Mouse (Mus musculus) spleen, postnatal 4 days (tissue): Measurements from ENCODE around the gene Poc1b.
"Not testable (repeated sequence)": the region's sequence is repeated elsewhere in the genome, so short reads cannot be mapped to it uniquely, and the experiment has no call there.

ENCODE experiments used
- DNase-seq, 2 experiments: peaks; one replicate each; pipeline ENCODE4 v3.0.0; 2022; ENCODE audit warnings: low spot score in 2 of 2

The Poc1b gene

GRCm38 (mm10) chr10:99194451-99195055, 87.7 kb downstream of the Poc1b start:
- DNase-seq = no peak

DNA sequence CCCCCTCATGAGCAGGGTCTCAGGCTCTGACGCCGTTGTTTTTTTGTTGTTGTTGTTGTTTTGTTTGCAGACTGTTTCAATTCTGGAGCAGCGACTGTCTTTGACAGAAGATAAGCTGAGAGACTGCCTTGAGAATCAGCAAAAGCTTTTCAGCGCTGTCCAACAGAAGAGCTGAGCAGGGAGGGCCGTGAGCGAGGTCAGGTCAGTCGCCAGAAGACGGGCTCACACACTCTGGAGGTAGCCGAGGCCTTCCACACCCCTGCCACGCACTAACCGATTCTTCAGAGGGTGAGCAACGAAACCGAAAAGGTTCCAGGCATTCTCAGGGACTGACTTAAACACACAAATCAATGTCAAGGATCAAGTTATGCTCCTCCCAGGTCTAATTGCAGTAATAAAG, 89.7 kb downstream of the Poc1b start:
- no peak for DNase-seq

GRCm38 (mm10) chr10:99197125-99197524, 90.3 kb downstream of the Poc1b start:
- no peak for DNase-seq

DNA sequence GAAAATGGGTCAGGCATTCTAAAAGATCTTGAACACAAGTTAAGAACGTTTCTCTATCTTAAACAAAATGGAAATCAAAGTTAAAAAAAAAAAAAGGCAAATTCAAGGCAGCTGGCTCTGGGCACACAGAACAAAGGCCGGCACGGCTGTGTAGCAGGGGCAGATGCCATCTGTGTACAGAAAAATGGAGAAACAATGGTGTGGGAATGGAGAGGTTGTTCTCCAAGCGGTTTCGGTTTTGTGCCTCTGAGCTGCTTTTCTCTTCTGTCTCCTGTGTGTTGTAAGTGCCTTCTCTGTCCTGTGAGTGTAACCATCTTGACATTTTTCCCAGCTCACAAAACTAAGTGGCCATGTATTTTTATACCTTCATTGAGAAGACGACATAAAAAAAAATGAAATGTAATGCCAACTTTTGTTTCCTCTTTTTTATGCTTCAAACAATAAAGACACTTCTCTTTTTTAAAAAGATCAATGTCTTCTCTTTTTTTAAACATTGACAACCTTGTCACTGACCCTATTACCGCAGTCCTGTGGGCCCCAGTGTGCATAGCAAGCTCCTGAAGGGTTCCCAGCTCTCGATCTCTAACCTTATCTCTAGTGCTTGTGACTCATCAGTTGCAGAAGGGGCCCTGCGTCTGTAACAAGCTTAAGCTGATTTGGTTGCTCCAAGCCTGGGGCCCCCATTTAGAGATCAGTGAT, 90.9 kb downstream of the Poc1b start:
- no peak for DNase-seq

DNA sequence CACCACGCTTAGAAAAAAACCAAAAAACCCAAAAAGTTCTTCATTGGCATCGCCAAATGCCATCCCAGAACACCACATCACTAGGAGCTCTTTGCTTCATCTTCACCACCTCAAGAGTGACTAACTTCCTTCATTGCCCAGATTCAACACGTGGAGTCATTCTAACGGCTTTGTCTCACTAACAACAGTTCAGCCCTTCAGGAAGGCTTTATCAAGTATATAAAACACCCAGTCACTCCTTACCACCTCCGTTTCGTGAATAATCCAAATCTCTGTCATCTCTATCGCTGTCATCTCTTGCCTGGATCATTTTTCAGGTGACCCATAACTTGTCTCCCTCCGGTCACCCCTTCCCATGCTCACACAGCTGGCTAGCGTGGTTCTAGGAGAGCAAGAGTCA, 92.1 kb downstream of the Poc1b start:
- DNase-seq = no peak

GRCm38 (mm10) chr10:99200944-99201343, 94.1 kb downstream of the Poc1b start:
- no peak for DNase-seq

- DNase-seq = no peak
Observed at GRCm38 (mm10) chr10:99201786-99202185, 95.0 kb downstream of the Poc1b start.

- DNase-seq = no peak
Observed at GRCm38 (mm10) chr10:99202363-99202762, 95.5 kb downstream of the Poc1b start.

DNA sequence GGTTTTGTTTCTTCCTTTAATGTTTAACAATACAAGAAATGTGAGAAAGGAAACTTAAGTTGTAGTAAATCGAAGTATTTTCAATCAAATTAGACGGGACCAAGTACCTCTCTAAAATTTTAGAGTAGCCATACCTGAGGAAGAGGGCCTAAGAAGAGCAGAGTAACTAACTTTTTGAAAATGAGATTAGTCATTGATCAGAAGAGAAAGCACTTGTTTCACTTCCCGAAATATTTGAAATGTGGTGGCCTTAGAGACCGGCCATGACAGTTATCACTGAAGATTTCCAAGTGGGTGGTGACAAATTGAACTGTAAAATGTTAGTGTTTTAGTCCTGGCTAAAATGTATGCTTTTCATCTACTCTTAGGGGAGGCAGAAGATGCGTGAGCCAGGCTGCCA, 96.3 kb downstream of the Poc1b start:
- DNase-seq = no peak

- no peak for DNase-seq
Observed at GRCm38 (mm10) chr10:99203577-99204487, 97.0 kb downstream of the Poc1b start.

DNA sequence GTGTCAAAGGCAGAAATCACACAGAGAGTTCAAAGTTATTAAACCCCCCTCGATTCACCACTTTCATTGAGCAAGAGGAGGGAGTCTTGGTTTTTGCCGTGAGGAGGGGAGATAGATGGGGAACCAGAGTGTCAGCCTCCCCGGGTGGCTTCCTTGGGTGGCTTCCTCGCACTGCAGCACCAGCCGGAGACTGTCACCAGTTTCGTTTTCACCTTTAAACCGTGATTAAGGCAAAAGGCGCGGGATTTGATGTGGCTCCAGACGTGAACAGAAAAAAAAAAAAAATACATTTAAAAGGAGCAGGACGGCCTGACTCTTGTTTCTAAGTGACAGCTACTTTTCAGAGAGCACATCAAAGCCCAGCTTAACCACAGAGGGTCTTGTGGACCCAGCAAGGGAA, 97.7 kb downstream of the Poc1b start:
- peak; percentile 26 to 76 for DNase-seq

GRCm38 (mm10) chr10:99207121-99207520, 100.3 kb downstream of the Poc1b start:
- no peak for DNase-seq

GRCm38 (mm10) chr10:99209146-99209800, 102.4 kb downstream of the Poc1b start:
- DNase-seq = no peak

- DNase-seq = no peak
Observed at GRCm38 (mm10) chr10:99211021-99211420, 104.2 kb downstream of the Poc1b start.

GRCm38 (mm10) chr10:99211503-99212265, 104.8 kb downstream of the Poc1b start:
- no peak for DNase-seq

DNA sequence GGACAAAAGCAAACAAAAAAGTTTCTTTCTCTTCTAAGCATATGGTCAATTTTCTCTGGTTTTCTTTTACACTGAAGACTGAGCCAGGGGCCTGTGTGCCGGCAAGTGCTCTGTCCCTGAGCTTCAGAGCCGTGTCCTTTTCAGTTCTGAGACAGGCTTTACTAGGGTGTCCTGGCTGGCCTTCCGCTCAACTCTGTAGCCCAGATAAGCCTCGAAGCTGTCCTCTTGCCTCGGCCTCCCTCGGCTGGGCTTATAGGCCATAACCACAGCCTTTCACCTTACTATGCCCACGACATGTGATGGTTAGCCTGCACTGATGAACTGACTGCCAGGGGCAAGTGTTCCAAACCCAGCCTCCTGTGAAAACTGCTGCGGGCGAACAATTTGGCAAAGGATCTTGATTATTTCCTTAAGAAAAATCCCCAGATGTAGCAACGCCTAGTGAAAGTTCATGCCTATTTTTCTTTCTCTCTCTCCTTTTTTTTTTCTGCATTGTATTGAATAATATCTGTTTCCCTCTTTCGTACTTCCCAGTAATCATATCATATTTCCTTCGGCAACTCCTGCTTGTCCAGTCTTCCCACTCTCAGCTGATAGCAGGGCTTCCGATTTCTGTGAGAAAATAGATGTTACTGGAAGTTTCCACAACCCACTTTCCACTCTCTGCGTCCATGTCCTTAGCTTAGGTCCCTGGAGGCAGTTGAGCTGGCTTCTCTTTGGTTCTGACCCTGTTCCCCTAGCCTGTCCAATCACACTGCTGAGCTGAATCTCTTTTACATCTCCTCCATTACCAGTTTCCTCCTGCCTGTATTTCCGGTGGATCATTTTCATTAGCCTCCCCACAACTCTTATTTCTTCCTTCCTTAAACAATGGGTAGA, 107.8 kb downstream of the Poc1b start:
- no peak for DNase-seq

DNA sequence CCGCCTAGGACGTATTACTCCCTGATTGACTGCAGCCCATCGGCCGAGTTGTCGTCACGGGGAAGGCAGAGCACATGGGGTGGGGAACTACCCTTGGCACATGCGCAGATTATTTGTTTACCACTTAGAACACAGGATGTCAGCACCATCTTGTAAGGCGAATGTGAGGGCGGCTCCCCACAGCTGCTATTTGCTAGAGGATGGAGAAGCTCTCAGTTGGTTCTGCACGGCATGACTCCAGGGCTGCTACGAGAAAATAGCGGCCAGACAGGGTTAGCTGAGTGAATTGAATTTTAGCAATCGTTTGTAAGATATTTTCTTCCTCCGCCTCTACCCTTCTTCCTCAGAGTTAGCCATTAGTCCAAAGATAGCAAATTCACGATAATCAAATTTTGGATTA, 109.7 kb downstream of the Poc1b start:
- DNase-seq = not testable (repeated sequence)

- no peak for DNase-seq
Observed at GRCm38 (mm10) chr10:99221540-99221939, 114.7 kb downstream of the Poc1b start.

DNA sequence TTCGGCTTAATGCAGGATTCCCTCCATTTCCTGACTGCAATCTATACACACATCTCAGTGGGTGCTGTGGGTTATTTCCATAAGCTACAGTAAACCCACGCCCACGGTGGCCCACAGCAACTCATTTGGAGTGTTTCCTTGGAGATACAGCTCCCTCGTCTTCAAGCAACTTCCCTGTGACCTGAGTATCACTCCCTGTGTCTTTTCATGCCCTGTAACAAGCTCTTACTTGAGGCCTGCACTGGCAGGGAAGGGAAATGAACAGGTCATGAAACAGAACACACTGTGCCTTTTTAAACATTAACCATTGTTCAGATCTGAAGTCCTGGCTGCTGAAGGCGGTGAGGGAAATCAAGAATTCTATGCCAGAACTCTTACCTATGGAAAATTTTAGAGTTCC, 115.9 kb downstream of the Poc1b start:
- DNase-seq = no peak

DNA sequence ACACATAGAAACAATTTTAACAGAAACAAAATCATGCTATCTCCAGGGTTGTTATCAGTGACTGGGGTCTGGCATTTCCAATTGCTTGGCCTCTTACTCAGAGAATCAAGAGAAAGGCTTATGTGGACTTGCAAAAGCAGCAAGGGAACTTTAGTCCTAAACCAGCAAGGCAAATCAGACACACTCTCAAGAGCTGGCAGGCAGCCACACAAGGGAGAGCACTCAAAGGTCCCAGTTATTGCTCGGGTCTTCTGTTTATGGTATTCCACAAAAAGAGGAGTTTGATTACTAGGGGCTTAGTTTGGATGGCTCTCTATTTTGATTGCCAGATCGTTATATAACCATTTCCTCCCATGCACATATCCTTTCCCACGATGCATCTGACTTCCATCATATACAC, 117.4 kb downstream of the Poc1b start:
- DNase-seq = no peak
